Mouse (Mus musculus) heart, embryonic 14.5 days (tissue): ENCODE measurements around the gene Crlf1. TPM values are rescaled to one million over a fixed set of nuclear protein-coding genes. Genes with fewer than 3 reads are reported as not detected.

Experiments
- ATAC-seq: fragments of 200-750 bp; cut with Nextera tagmentation; 2 replicates; pipeline ENCODE4 v1.8.0; 2017; ENCODE audit warnings: low read depth, moderate TSS enrichment; ENCODE audit not compliant: insufficient number of reproducible peaks, insufficient read depth, low FRiP score
- H3K27ac ChIP-seq, 2 experiments: fragments of 200-500 bp in 1 of 2; fragments of 300-500 bp in 1 of 2; sonication (generic) in 1 of 2; replicated peaks in 1 of 2; 2 replicates each; pipeline ENCODE4 v1.5.1; 2012 to 2014; ENCODE audit warnings: low read depth in 2 of 2, low read length in 2 of 2, control low read depth in 1 of 2, mild to moderate bottlenecking in 1 of 2, mixed read lengths in 1 of 2; ENCODE audit not compliant: control insufficient read depth in 1 of 2, insufficient read depth in 1 of 2
- H3K27me3 ChIP-seq: fragments of 300-500 bp; sonication (generic); 2 replicates; pipeline ENCODE4 v1.6.1; 2014; ENCODE audit warnings: mild to moderate bottlenecking, low read length, control low read depth; ENCODE audit not compliant: control insufficient read depth, insufficient read depth
- H3K36me3 ChIP-seq: fragments of 300-500 bp; sonication (generic); 2 replicates; pipeline ENCODE4 v1.6.1; 2014; ENCODE audit warnings: mild to moderate bottlenecking, control low read depth, low read length, mixed read lengths; ENCODE audit not compliant: control insufficient read depth, insufficient read depth
- H3K4me1 ChIP-seq, 2 experiments: fragments of 200-500 bp in 1 of 2; fragments of 300-500 bp in 1 of 2; sonication (generic) in 1 of 2; 2 replicates each; pipeline ENCODE4 v1.6.1; 2012 to 2014; ENCODE audit warnings: low read length in 2 of 2, control low read depth in 1 of 2, mixed read lengths in 1 of 2; ENCODE audit not compliant: control insufficient read depth in 2 of 2, insufficient read depth in 2 of 2
- H3K4me2 ChIP-seq: fragments of 300-500 bp; sonication (generic); 2 replicates; pipeline ENCODE4 v1.6.1; 2014; ENCODE audit warnings: mild to moderate bottlenecking, low read length
- H3K4me3 ChIP-seq, 2 experiments: fragments of 200-500 bp in 1 of 2; fragments of 300-500 bp in 1 of 2; sonication (generic) in 1 of 2; 2 replicates each; pipeline ENCODE4 v1.5.1; 2012 to 2014; ENCODE audit warnings: low read length in 2 of 2, mild to moderate bottlenecking in 2 of 2, control low read depth in 1 of 2, low read depth in 1 of 2, moderate library complexity in 1 of 2; ENCODE audit not compliant: control insufficient read depth in 1 of 2, insufficient read depth in 1 of 2
- H3K9ac ChIP-seq: fragments of 300-500 bp; sonication (generic); 2 replicates; pipeline ENCODE4 v1.6.1; 2014; ENCODE audit warnings: mild to moderate bottlenecking, low read length
- H3K9me3 ChIP-seq: fragments of 300-500 bp; sonication (generic); 2 replicates; pipeline ENCODE4 v1.6.1; 2016; ENCODE audit warnings: low read length, control low read depth; ENCODE audit not compliant: control insufficient read depth
- WGBS: fragments of 180-500 bp; shearing (Covaris S2); extraction: QIAGEN DNeasy Blood & Tissue Kit; methylation state at CpG from one replicate; pipeline ENCODE4 v1.1.7; 2014; 5-methylcytosine and 5-hydroxymethylcytosine counted together
- polyA plus RNA-seq: library from polyadenylated mRNA; unstranded; fragments of >200 nt; fragmentation: Nextera tagmentation; extraction: Ambion mirVana; gene quantifications from 2 replicates; pipeline ENCODE4 v1.2.1, GENCODE M21; 2014

The Crlf1 gene
- polyA plus RNA-seq, 1 experiment from 2014 or later = 2.0 TPM

- whole genome bisulfite sequencing = 13% methylated on average over 20 of the region's 23 CpGs
- peaks cover 18 to 37% of the 10 kb centered on the region in 2 experiments for H3K4me1 ChIP-seq
- H3K36me3 ChIP-seq = peaks cover 15% of the 10 kb centered on the region
- H3K27me3 ChIP-seq = peaks cover 67% of the 10 kb centered on the region
- no peaks in the 10 kb centered on the region for H3K9me3 ChIP-seq
- H3K4me2 ChIP-seq = peak overlapping the region; percentile 50
- peak overlapping the region in 1 of 2 experiments; percentile 16; a peak in 2 of 4 replicates for H3K4me3 ChIP-seq
- ATAC-seq = no peak
- H3K9ac ChIP-seq = peak overlapping the region; percentile 27; the same call in 1 of the 2 replicates
- H3K27ac ChIP-seq = no peak overlapping the region
Measured at GRCm38 (mm10) chr8:70501820-70502529, 9.0 kb downstream of the Crlf1 start.

GRCm38 (mm10) chr8:70502540-70502939, 9.6 kb downstream of the Crlf1 start:
- Histone ChIP-seq H3K27ac (no peak overlapping the region), H3K9ac (peak overlapping the region; percentile 27; the same call in 1 of the 2 replicates), H3K9me3 (no peaks in the 10 kb centered on the region), H3K27me3 (peaks cover 61% of the 10 kb centered on the region), H3K4me2 (peak overlapping the region; percentile 50), H3K36me3 (peaks cover 21% of the 10 kb centered on the region), H3K4me1 (peaks cover 18 to 37% of the 10 kb centered on the region in 2 experiments), H3K4me3 (peak overlapping the region in 1 of 2 experiments; percentile 16; a peak in 1 of 4 replicates)
- no peak for ATAC-seq
- 31% methylated on average over 12 of the region's 12 CpGs for WGBS

- peaks cover 54% of the 10 kb centered on the region for H3K27me3 ChIP-seq
- 18% methylated on average over 46 of the region's 46 CpGs for WGBS
- 0 out of 2 replicates have a peak overlapping the region, but pooled peaks have one; percentile 16 for H3K9ac ChIP-seq
- no peaks in the 10 kb centered on the region for H3K9me3 ChIP-seq
- H3K27ac ChIP-seq = no peak overlapping the region
- H3K4me1 ChIP-seq = peaks cover 18 to 37% of the 10 kb centered on the region in 2 experiments
- H3K36me3 ChIP-seq = peaks cover 27% of the 10 kb centered on the region
- peak overlapping the region; percentile 22; the same call in 1 of the 2 replicates for H3K4me2 ChIP-seq
- ATAC-seq = no peak
- peak overlapping the region in 1 of 2 experiments; percentile 16; a peak in 1 of 4 replicates for H3K4me3 ChIP-seq
Measured at GRCm38 (mm10) chr8:70503062-70503750, 10.2 kb downstream of the Crlf1 start.

- H3K36me3 ChIP-seq = peaks cover 37% of the 10 kb centered on the region
- ATAC-seq = no peak
- 65% methylated on average over 16 of the region's 16 CpGs for WGBS
- no peak overlapping the region for H3K4me3 ChIP-seq
- H3K9ac ChIP-seq = no peak overlapping the region
- H3K9me3 ChIP-seq = no peaks in the 10 kb centered on the region
- H3K27ac ChIP-seq = no peak overlapping the region
- no peak overlapping the region for H3K4me2 ChIP-seq
- peaks cover 43% of the 10 kb centered on the region for H3K27me3 ChIP-seq
- H3K4me1 ChIP-seq = peaks cover 23 to 45% of the 10 kb centered on the region in 2 experiments
Measured at GRCm38 (mm10) chr8:70504291-70504716, 11.3 kb downstream of the Crlf1 start.

- Histone ChIP-seq H3K9me3 (no peaks in the 10 kb centered on the region), H3K4me1 (peaks cover 24 to 47% of the 10 kb centered on the region in 2 experiments), H3K36me3 (peaks cover 37% of the 10 kb centered on the region), H3K4me2 (no peak overlapping the region), H3K9ac (no peak overlapping the region), H3K27ac (no peak overlapping the region), H3K4me3 (no peak overlapping the region), H3K27me3 (peaks cover 38% of the 10 kb centered on the region)
- 80% methylated on average over 3 of the region's 3 CpGs for WGBS
- ATAC-seq = no peak
Measured at GRCm38 (mm10) chr8:70504851-70505250, 11.9 kb downstream of the Crlf1 start.

- Histone ChIP-seq H3K4me2 (peak overlapping the region; percentile 92), H3K27ac (peak overlapping the region in 1 of 2 experiments; percentile 91; a peak in 1 of 4 replicates), H3K4me3 (peak overlapping the region; percentile 46 to 76), H3K4me1 (peaks cover 24 to 45% of the 10 kb centered on the region in 2 experiments), H3K36me3 (peaks cover 37% of the 10 kb centered on the region), H3K9ac (peak overlapping the region; percentile 91), H3K9me3 (no peaks in the 10 kb centered on the region), H3K27me3 (peaks cover 28% of the 10 kb centered on the region)
- peak; percentile 1; the same call in 1 of the 2 replicates for ATAC-seq
- WGBS = 42% methylated on average over 32 of the region's 32 CpGs
Measured at GRCm38 (mm10) chr8:70505698-70506327, 12.9 kb downstream of the Crlf1 start.

- peaks cover 24 to 45% of the 10 kb centered on the region in 2 experiments for H3K4me1 ChIP-seq
- WGBS = 2% methylated on average over 40 of the region's 40 CpGs
Measured at GRCm38 (mm10) chr8:70506328-70507026, 13.5 kb downstream of the Crlf1 start, which contains the start of gene Rex1bd. Gene Rex1bd, minus strand, starts transcription at chr8:70506752.

More at GRCm38 (mm10) chr8:70506328-70507026, 13.5 kb downstream of the Crlf1 start, which contains the start of gene Rex1bd:
- ATAC-seq = peak; percentile 89
- Histone ChIP-seq H3K36me3 (peaks cover 37% of the 10 kb centered on the region), H3K9ac (peak within 1 kb of the TSS; percentile 91), H3K4me2 (peak within 1 kb of the TSS; percentile 92), H3K4me3 (peak within 1 kb of the TSS; percentile 46 to 76), H3K9me3 (no peaks in the 10 kb centered on the region), H3K27me3 (peaks cover 22% of the 10 kb centered on the region), H3K27ac (peak within 1 kb of the TSS; percentile 14 to 91; a peak in 2 of 4 replicates)
